Mouse (Mus musculus): Measurements from ENCODE around the gene Tspyl4. TPM values are rescaled to one million over a fixed set of nuclear protein-coding genes. Genes with fewer than 3 reads are reported as not detected.
A peak's percentile ranks its signal among the peaks of the same experiment; 100 is the strongest.

Gene Tspyl4
- total RNA-seq, 2 experiments from 2014 or later = 312 to 332 TPM

DNA sequence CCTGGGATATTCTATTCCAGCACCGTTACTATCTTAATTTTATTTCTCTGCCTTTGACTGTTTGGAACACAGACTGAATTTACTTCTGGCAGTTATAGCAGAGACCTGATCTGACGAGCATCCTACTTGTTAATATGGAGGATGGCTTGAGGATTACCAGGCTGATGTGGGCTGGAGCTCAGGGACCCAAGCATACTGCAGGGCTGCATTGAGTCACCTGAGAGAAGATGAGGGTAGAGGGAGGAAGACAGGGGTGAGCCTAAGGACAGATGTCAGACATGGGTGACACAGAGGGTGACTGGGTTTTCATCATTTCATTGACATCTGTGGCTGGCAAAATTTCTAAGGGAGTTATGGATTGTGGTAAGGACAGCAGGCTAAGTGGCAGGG, 20.0 kb downstream of the Tspyl4 start:
- no peak for DNase-seq (ENCODE audit: low spot score in 2 of 2)

DNA sequence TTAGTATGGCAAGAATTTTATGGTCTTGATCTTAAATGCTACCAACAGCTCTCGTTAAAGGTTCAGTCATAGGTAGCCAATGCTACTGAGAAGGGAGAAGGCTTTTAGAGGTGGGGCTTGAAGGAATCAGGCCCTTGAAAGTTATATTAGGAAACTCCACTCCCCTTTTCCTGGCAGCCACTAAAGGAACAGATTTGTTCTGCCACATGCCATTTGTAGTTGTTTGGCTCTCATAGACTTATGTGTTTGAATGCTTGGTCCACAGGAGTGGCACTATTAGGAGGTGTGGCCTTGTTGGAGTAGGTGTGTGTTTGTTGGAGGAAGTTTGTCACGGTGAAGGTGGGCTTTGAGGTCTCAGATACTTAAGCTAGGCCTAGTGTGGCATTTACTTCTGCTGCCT, 23.6 kb downstream of the Tspyl4 start:
- peak; percentile 30 to 60 for DNase-seq (ENCODE audit: low spot score in 2 of 2)

DNA sequence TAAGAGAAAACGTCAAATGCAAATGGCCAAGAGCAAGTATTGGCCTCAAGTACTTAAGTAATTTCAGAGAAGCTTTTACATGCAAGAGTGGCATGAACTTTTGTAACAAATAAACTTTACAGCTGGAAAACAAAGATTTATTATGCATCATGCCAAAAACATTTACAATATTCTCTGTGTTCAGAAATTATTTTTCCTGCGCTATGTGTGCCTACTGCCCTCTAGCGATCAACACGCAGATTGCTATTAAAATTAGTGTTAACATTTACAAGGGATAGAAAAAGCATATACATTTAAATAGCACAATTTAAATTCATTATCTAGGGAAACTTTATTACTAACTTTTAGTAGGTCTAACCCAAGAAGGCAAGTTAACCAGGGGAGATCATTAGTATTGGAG, 29.5 kb downstream of the Tspyl4 start:
- peak in 1 of 2 experiments; percentile 49 for DNase-seq (ENCODE audit: low spot score in 2 of 2)

DNA sequence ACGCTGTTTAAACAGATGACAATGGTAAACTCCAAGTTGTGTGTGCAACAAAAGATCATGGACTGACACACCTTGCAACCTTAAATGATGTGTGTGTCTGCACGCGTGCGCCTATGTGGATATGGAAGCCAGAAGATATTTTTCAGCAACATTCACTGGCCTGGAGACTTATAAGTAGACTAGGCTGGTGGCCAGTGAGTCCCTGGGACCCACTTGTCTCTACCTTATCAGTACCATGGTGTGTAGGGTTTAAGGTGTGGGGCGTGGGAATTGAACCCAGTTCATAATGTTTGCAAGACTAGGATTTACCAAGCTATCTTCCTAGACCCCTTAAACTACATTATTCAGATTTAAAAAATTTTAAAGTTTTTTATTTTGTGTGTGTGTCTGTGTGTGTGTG, 29.9 kb downstream of the Tspyl4 start:
- DNase-seq (ENCODE audit: low spot score in 2 of 2) = no peak

DNA sequence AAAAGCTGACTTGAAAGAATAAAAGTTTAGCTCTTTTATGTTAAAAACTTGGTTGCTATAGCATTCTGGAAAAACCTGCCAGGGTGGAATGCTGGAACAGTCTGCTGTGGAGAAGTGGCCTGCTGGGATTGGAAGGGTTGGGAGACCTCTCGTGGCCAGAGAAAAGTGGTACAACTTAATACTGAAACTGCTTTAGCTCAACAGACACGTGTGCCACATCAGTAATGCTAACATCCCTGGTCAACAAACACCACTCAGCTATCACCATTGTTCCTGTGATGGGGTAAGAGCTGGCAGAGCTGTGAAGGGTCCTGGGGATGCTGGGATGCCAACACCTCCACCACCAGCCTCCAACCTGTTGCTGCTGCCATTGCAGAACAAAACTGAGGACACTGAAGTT, 31.1 kb downstream of the Tspyl4 start:
- DNase-seq (ENCODE audit: low spot score in 2 of 2) = peak; percentile 33 to 59

DNA sequence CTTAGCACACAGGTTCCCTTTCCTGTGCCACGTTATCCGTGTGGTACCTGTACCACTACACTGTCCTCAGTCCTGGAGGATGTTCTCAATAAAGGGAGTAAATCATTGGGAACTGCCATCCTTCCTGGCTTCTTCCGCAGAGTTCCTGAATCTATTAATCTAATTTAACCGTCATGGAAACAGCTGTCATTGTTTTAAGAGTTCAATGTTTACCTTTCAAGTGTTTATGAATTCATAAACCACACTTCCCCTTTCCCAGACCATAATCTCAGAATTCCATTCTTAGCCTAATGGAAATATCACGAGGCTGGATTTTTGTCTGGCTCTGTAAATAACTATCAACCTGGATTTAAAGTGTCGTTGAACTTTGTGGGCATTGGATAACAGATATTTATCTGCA, 43.8 kb downstream of the Tspyl4 start:
- DNase-seq (ENCODE audit: low spot score in 2 of 2) = no peak

DNA sequence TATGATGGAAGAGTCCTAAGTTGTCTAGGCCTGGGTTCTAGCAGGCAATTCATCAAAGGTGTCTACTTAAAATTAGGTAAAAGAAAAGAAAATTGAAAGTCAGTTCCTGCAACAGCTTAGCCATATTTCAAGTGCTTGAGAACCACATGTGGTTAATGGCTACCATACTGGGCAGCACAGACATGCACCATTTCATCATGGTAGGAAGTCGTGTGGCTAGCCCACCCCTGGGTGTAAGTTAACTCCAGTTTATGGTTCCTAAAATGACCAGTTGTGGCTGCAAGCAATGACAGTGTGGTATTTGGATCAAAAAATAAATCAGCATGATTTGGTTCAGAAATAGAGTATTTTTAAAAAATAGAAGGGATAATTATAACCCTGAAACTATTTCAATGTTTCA, 44.6 kb downstream of the Tspyl4 start:
- DNase-seq (ENCODE audit: low spot score in 2 of 2) = no peak

Other genes with a start within 250 kb of the Tspyl4 start
- gene Calhm5, start 200.9 kb upstream of the Tspyl4 start, total RNA-seq (2021) = 1 to 10 TPM; 3.4 to 3.9 TPM
- under 1 TPM; 0.60 TPM for gene Calhm6, start 169.5 kb upstream of the Tspyl4 start, total RNA-seq (2021)
- gene Dse, start 89.7 kb upstream of the Tspyl4 start, total RNA-seq (2021) = 1 to 10 TPM; 6.9 to 9.7 TPM
- gene Tspyl1, start 15.3 kb upstream of the Tspyl4 start, total RNA-seq (2021) = 100 to 1,000 TPM; 115 to 116 TPM
- under 1 TPM in 1 of 2 experiments, not detected in 1; 0.30 TPM for gene Col10a1, start 92.5 kb downstream of the Tspyl4 start, total RNA-seq (2021)
- 1 to 10 TPM; 2.6 to 3.0 TPM for gene Nt5dc1, start 121.1 kb downstream of the Tspyl4 start, total RNA-seq (2021)
- gene Frk, start 186.0 kb downstream of the Tspyl4 start, total RNA-seq (2021) = under 1 TPM; 0.24 to 0.55 TPM